Mouse (Mus musculus) kidney, postnatal 0 days (tissue): ENCODE data around the gene Mgat4c. TPM values are rescaled to one million over a fixed set of nuclear protein-coding genes. Genes with fewer than 3 reads are reported as not detected.

Source experiments
- ATAC-seq: fragments of 200-750 bp; cut with Nextera tagmentation; replicated peaks from 2 replicates; pipeline ENCODE4 v1.8.0; 2017; ENCODE audit warnings: low read depth, moderate number of reproducible peaks, moderate TSS enrichment, moderate library complexity; ENCODE audit not compliant: low FRiP score
- DNase-seq: peaks from one replicate; pipeline ENCODE4 v3.0.0-alpha.2; 2016; ENCODE audit warnings: low spot score
- H3K27ac ChIP-seq: fragments of 300-500 bp; sonication (generic); 2 replicates; pipeline ENCODE4 v1.5.1; 2014; ENCODE audit warnings: mild to moderate bottlenecking
- H3K27me3 ChIP-seq: fragments of 300-500 bp; sonication (generic); 2 replicates; pipeline ENCODE4 v1.6.1; 2014; ENCODE audit warnings: low read length, mixed read lengths; ENCODE audit not compliant: insufficient read depth
- H3K36me3 ChIP-seq: fragments of 300-500 bp; sonication (generic); 2 replicates; pipeline ENCODE4 v1.6.1; 2014; ENCODE audit warnings: low read length, mixed read lengths; ENCODE audit not compliant: insufficient read depth
- H3K4me1 ChIP-seq: fragments of 300-500 bp; sonication (generic); replicated peaks from 2 replicates; pipeline ENCODE4 v1.6.1; 2014; ENCODE audit warnings: antibody characterized with exemption, low read length, mixed read lengths; ENCODE audit not compliant: insufficient read depth
- H3K4me2 ChIP-seq: fragments of 300-500 bp; sonication (generic); 2 replicates; pipeline ENCODE4 v1.6.1; 2014; ENCODE audit warnings: mild to moderate bottlenecking, low read length, moderate library complexity, mixed read lengths
- H3K4me3 ChIP-seq: fragments of 300-500 bp; sonication (generic); replicated peaks from 2 replicates; pipeline ENCODE4 v1.5.1; 2014; ENCODE audit warnings: low read depth, low read length
- H3K9ac ChIP-seq: fragments of 300-500 bp; sonication (generic); 2 replicates; pipeline ENCODE4 v1.6.1; 2014; ENCODE audit warnings: low read depth, low read length
- H3K9me3 ChIP-seq: fragments of 300-500 bp; sonication (generic); replicated peaks from 2 replicates; pipeline ENCODE4 v1.6.1; 2016; ENCODE audit warnings: low read length, inconsistent platforms, mixed read lengths
- CTCF ChIP-seq: IDR thresholded peaks from 2 replicates; pipeline ENCODE4 v1.5.1; 2016; ENCODE audit warnings: antibody characterized with exemption, low read depth, mild to moderate bottlenecking, moderate library complexity
- WGBS: fragments of 180-500 bp; shearing (Covaris S2); extraction: QIAGEN DNeasy Blood & Tissue Kit; methylation state at CpG from one replicate; pipeline ENCODE4 v1.1.7; 2014; 5-methylcytosine and 5-hydroxymethylcytosine counted together
- polyA plus RNA-seq: library from polyadenylated mRNA; unstranded; fragments of >200 nt; fragmentation: Nextera tagmentation; extraction: Ambion mirVana; gene quantifications from 2 replicates; pipeline ENCODE4 v1.2.1, GENCODE M21; 2015

Gene Mgat4c
- polyA plus RNA-seq, 1 experiment from 2014 or later: 1.6 TPM

DNA sequence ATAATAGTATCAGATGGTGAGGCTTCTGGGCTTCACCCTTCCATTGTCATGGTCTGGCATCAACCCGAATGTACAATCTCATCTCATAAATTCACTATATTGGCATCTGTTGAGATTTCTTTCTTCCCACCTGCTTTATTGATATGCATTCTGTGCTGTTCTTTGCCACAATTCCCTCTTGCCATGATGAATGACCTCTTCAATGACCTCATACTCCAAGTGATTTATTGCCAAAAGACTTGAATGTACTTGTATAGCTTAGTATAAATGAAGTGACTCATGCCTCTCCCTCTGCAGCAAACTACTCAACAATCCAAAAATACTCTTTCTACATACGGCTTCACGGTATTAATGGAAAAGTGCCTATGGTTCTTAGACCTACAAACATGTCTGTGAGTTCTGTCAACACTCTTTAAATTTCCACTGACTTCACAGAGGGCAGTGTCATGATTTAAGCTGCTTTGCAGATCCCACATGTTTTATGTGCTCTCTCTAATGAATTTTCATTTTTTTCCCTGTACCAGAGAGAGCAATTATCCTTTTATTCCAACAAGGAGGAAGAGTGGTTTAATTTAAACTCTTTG lies 102.0 kb downstream of the Mgat4c start:
- Histone ChIP-seq H3K27me3 (no peaks in the 10 kb centered on the region), H3K4me3 (no peak overlapping the region), H3K4me1 (no peaks in the 10 kb centered on the region), H3K9ac (no peak overlapping the region), H3K36me3 (no peaks in the 10 kb centered on the region), H3K9me3 (no peaks in the 10 kb centered on the region), H3K27ac (no peak overlapping the region), H3K4me2 (no peak overlapping the region)
- ATAC-seq: no peak
- DNase-seq: no peak
- TF ChIP-seq CTCF: no peak
- 61% methylated on average over 3 of the region's 3 CpGs for WGBS

DNA sequence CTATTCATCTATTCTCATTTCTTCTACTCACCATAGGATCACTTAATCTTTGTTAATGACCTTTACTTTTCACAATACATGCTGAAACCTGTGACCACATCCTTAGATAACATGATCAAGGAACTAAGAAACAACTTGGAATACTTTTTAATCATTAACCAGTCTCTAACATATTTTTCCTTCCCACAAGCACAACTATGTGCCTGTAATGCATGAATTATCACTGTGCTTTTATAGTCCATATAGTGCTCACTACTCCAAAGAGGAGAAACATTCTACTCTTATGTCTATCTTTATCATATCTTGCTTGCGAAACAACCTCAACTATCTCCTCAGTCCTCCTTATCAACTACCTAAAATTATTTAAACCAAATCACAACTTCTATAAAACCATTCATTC lies 114.2 kb downstream of the Mgat4c start:
- Histone ChIP-seq H3K4me1 (no peaks in the 10 kb centered on the region), H3K9me3 (no peaks in the 10 kb centered on the region), H3K9ac (no peak overlapping the region), H3K27me3 (no peaks in the 10 kb centered on the region), H3K4me2 (no peak overlapping the region), H3K27ac (no peak overlapping the region), H3K36me3 (no peaks in the 10 kb centered on the region), H3K4me3 (no peak overlapping the region)
- WGBS: 83% methylated on average over 1 of the region's 1 CpGs
- no peak for TF ChIP-seq CTCF
- DNase-seq: peak; percentile 2
- no peak for ATAC-seq

DNA sequence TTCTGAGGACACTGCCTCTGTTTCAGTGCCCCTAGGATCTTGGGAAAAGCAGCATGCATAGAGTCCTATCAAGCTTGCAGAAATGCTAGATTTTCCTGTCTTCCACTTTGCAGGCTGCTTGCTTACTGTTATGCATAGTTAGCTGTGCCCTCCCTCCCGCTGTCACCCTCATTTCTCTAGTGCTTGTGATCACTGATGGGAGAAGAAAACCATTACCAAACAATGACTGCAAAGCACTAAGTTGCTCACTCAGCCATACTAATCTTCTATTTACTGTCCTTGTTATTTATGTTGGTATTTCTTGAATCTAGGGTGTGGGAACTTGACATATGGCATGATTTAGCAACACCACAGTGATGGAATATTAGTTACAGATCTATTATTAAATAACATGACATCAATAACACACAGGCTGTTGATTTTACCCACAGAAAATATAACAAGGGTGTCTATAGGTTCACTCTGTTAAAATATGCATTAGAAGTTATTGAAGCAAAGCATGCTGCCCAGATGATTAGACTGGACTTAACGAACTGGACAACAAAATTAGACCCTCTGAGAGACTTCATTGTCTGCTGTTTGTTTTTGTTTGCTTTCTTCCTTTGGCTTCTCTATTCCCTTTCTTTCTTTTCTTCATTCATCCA lies 117.7 kb downstream of the Mgat4c start:
- Histone ChIP-seq H3K27ac (no peak overlapping the region), H3K4me1 (no peaks in the 10 kb centered on the region), H3K27me3 (no peaks in the 10 kb centered on the region), H3K36me3 (no peaks in the 10 kb centered on the region), H3K9me3 (no peaks in the 10 kb centered on the region), H3K4me3 (no peak overlapping the region), H3K4me2 (no peak overlapping the region), H3K9ac (no peak overlapping the region)
- WGBS: 36% methylated on average over 2 of the region's 2 CpGs
- TF ChIP-seq CTCF: no peak
- peak; percentile 46 for DNase-seq
- ATAC-seq: peak; percentile 43; the same call in 1 of the 2 replicates

DNA sequence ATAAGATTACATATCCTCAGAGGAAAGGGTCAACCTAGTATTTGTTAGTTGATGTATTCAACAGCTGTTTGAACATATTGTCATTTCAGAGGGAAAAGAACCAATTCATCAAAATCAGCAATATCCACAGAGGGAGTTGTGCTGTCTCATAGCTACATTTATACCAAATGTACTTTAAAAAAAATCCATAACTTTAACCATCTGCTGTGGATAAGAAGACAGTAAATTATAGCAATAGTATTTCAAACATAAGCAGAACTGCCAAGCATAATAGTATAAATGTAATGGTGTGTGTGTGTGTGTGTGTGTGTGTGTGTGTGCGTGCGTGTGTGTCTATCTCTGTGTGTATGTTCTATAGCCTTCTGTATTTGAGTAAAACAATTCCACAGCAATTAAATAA lies 127.5 kb downstream of the Mgat4c start:
- H3K27ac ChIP-seq: no peak overlapping the region
- no peak overlapping the region for H3K4me2 ChIP-seq
- H3K27me3 ChIP-seq: no peaks in the 10 kb centered on the region
- H3K9me3 ChIP-seq: no peaks in the 10 kb centered on the region
- H3K9ac ChIP-seq: no peak overlapping the region
- TF ChIP-seq CTCF: no peak
- no peak overlapping the region for H3K4me3 ChIP-seq
- H3K4me1 ChIP-seq: no peaks in the 10 kb centered on the region
- ATAC-seq (no peak), DNase-seq (no peak)
- H3K36me3 ChIP-seq: no peaks in the 10 kb centered on the region
- WGBS: 96% methylated on average over 2 of the region's 2 CpGs

DNA sequence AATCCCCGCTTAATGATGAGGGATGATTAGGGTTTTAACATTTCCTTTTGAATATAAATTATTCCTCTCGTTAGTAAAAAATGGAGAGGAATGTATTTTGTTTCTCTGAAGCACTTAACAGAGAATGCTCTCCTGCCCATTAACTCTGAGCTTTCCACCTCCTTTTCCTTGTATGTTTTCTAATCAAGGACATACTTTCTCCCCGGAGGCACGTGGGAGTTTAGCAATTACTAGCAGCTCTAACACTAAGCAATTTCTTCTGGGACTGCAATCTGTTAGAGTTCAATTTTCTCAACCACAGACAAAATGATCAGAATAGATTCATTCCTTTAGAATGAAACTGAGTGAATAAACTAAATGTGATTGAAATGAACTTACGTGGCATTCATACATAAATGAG lies 135.6 kb downstream of the Mgat4c start:
- no peaks in the 10 kb centered on the region for H3K27me3 ChIP-seq
- H3K4me2 ChIP-seq: no peak overlapping the region
- no peak overlapping the region for H3K27ac ChIP-seq
- no peak for ATAC-seq
- H3K9me3 ChIP-seq: no peaks in the 10 kb centered on the region
- H3K4me3 ChIP-seq: no peak overlapping the region
- DNase-seq: no peak
- H3K36me3 ChIP-seq: no peaks in the 10 kb centered on the region
- no peaks in the 10 kb centered on the region for H3K4me1 ChIP-seq
- no peak for TF ChIP-seq CTCF
- no peak overlapping the region for H3K9ac ChIP-seq
- WGBS: 62% methylated on average over 5 of the region's 5 CpGs

DNA sequence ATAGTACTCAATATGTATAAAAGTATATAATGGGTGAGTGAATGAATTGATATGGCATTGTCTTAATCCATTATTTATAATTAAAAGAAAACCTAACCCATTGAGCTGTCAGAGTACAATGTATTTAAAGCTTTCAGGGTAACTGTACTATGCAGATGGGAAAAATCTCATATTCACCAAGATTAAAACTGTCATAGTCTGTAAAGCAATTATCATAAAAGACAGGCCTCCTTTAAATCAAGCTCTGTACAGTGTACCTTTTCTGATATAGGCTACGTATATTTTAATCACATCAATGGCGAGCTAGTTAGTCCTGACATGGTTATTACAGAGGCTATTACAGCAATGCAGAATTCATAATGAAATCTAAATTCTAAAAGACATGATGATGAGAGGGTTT lies 146.7 kb downstream of the Mgat4c start:
- Histone ChIP-seq H3K9me3 (no peaks in the 10 kb centered on the region), H3K27ac (no peak overlapping the region), H3K27me3 (no peaks in the 10 kb centered on the region), H3K4me2 (no peak overlapping the region), H3K4me1 (no peaks in the 10 kb centered on the region), H3K9ac (no peak overlapping the region), H3K36me3 (no peaks in the 10 kb centered on the region), H3K4me3 (no peak overlapping the region)
- DNase-seq: no peak
- WGBS: 93% methylated on average over 2 of the region's 2 CpGs
- ATAC-seq: no peak
- no peak for TF ChIP-seq CTCF
